Mouse (Mus musculus): ENCODE measurements around the gene Sh3bp5. TPM values are rescaled to one million over a fixed set of nuclear protein-coding genes. Genes with fewer than 3 reads are reported as not detected.

The Sh3bp5 gene
- polyA plus RNA-seq, 1 experiment, result 10.7 TPM

DNA sequence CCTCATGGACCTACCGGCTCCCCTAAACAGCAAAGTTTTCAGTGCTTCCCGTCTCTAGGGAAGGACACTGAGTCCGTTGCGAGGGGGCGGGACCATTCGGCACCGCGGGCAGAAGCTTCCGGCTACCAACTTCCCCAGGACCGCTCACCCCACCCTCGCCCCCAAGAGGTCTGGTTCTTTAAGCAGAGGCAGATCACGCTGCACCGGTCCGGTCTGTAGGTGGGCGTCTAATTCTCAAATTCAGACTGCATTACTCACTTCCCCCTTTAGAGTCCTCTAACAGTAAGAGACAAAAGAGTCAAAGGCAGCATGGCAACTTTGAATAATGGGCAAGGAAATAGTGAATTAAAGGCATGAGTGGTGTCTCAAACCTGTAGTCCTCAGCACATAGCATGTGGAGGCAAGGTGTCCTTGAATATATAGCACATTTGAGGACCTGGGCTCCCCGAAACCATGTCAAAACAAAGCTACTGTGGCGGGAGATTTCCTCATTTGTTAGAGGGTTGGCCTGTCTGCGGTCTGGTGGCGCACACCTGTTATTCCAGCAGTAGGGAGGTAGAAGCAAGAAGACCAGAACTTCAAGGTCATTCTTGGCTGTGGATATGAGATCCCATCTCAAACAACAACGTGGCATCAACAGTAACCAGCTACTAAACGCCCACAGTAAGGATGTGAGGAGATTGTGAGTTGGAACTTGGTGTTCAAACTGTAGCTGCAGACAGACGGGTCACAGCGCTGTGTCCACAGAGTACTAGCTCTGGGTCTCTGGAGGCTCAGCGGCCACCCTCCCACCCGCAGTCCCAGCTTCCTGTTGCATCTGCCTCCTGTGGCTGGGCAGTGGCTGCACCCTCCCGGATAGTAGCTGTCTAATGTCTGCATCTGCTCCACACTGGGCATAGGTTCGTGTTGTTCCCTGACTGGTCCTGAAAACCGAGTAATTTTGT is 111.8 kb downstream of the Sh3bp5 start, which contains the start of gene Dnah1:
Dnah1 (minus strand) TSS at position 48 of the 944 bp plus-strand sequence.
- no peaks in the 10 kb centered on the region for H3K27me3 ChIP-seq (ENCODE audit: control insufficient read depth, insufficient read depth, low read length)
- H3K36me3 ChIP-seq (ENCODE audit: control insufficient read depth, insufficient read depth, low read length), result no peaks in the 10 kb centered on the region
- TF ChIP-seq CTCF (IDR thresholded peaks at IDR 0.05; ENCODE audit: borderline replicate concordance, control insufficient read depth, extremely low read depth, insufficient read depth, low read length, poor library complexity) (no peak), POLR2A (IDR thresholded peaks at IDR 0.05; ENCODE audit: control insufficient read depth, extremely low read depth, insufficient read depth, low read length, poor library complexity) (no peak)
- peak; percentile 61 for DNase-seq
- H3K27ac ChIP-seq (ENCODE audit: control insufficient read depth, insufficient read depth, low read length), result no peak within 1 kb of the TSS
- H3K4me3 ChIP-seq (ENCODE audit: control insufficient read depth, insufficient read depth, low read length), result peak within 1 kb of the TSS; percentile 58
- H3K4me1 ChIP-seq (replicated peaks; ENCODE audit: control insufficient read depth, insufficient read depth, low read length), result peaks cover 12% of the 10 kb centered on the region
- 8% methylated on average over 28 of the region's 28 CpGs for WGBS

DNA sequence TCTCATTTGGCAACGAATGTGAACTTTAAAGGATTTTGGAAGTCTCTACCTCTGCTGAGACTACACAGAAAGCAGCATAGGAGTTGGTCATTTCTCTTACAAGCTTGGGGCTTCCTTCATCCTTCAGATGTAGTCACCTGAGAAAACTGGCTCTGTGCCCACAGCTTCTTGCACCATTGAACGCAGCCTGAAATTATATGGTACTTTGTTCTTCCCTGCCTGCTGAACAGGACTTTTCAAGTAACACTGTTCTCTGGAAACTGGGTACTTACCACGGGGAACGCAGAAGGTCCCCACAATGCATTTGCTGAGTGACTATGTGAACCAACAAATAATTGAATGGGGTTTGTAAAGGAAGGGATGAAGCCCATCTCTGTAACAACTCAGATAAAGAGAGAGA is 112.7 kb downstream of the Sh3bp5 start:
- Histone ChIP-seq H3K27me3 (ENCODE audit: control insufficient read depth, insufficient read depth, low read length) (no peaks in the 10 kb centered on the region), H3K4me1 (replicated peaks; ENCODE audit: control insufficient read depth, insufficient read depth, low read length) (peaks cover 12% of the 10 kb centered on the region), H3K36me3 (ENCODE audit: control insufficient read depth, insufficient read depth, low read length) (no peaks in the 10 kb centered on the region), H3K27ac (ENCODE audit: control insufficient read depth, insufficient read depth, low read length) (no peak overlapping the region), H3K4me3 (ENCODE audit: control insufficient read depth, insufficient read depth, low read length) (no peak overlapping the region)
- TF ChIP-seq POLR2A (IDR thresholded peaks at IDR 0.05; ENCODE audit: control insufficient read depth, extremely low read depth, insufficient read depth, low read length, poor library complexity) (no peak), CTCF (IDR thresholded peaks at IDR 0.05; ENCODE audit: borderline replicate concordance, control insufficient read depth, extremely low read depth, insufficient read depth, low read length, poor library complexity) (no peak)
- no peak for DNase-seq
- 63% methylated on average over 4 of the region's 4 CpGs for WGBS

GRCm38 (mm10) chr14:31322191-31322590 is 113.7 kb downstream of the Sh3bp5 start:
- 90% methylated on average over 3 of the region's 3 CpGs for WGBS
- H3K36me3 ChIP-seq (ENCODE audit: control insufficient read depth, insufficient read depth, low read length), result no peaks in the 10 kb centered on the region
- no peaks in the 10 kb centered on the region for H3K27me3 ChIP-seq (ENCODE audit: control insufficient read depth, insufficient read depth, low read length)
- H3K4me1 ChIP-seq (replicated peaks; ENCODE audit: control insufficient read depth, insufficient read depth, low read length), result peaks cover 12% of the 10 kb centered on the region
- TF ChIP-seq CTCF (IDR thresholded peaks at IDR 0.05; ENCODE audit: borderline replicate concordance, control insufficient read depth, extremely low read depth, insufficient read depth, low read length, poor library complexity) (no peak), POLR2A (IDR thresholded peaks at IDR 0.05; ENCODE audit: control insufficient read depth, extremely low read depth, insufficient read depth, low read length, poor library complexity) (no peak)
- no peak overlapping the region for H3K27ac ChIP-seq (ENCODE audit: control insufficient read depth, insufficient read depth, low read length)
- no peak for DNase-seq
- no peak overlapping the region for H3K4me3 ChIP-seq (ENCODE audit: control insufficient read depth, insufficient read depth, low read length)

- Histone ChIP-seq H3K4me3 (ENCODE audit: control insufficient read depth, insufficient read depth, low read length) (no peak overlapping the region), H3K27ac (ENCODE audit: control insufficient read depth, insufficient read depth, low read length) (no peak overlapping the region), H3K4me1 (replicated peaks; ENCODE audit: control insufficient read depth, insufficient read depth, low read length) (peaks cover 12% of the 10 kb centered on the region), H3K27me3 (ENCODE audit: control insufficient read depth, insufficient read depth, low read length) (no peaks in the 10 kb centered on the region), H3K36me3 (ENCODE audit: control insufficient read depth, insufficient read depth, low read length) (no peaks in the 10 kb centered on the region)
- WGBS, result 96% methylated on average over 11 of the region's 11 CpGs
- TF ChIP-seq CTCF (IDR thresholded peaks at IDR 0.05; ENCODE audit: borderline replicate concordance, control insufficient read depth, extremely low read depth, insufficient read depth, low read length, poor library complexity) (no peak), POLR2A (IDR thresholded peaks at IDR 0.05; ENCODE audit: control insufficient read depth, extremely low read depth, insufficient read depth, low read length, poor library complexity) (no peak)
- no peak for DNase-seq
Measured at GRCm38 (mm10) chr14:31321181-31321580, 114.7 kb downstream of the Sh3bp5 start.

DNA sequence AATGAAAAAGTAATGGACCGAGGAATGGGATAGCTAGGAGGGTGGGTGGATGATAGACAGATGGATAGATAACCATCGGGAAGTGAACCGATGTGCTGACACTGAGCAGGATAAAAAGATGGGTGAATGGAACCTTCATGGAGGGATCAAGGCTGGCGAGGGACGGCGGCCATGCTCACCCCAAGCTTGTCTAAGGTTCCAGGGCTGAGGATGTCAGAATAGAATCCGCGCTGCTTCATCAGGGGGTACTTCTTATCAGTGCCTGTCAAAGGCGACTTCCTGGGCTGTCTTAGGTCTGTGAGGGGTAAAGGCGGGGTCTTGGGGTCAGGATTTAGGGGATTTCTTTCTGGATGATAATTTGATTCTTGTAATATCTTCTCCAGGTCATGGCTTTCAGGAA is 116.3 kb downstream of the Sh3bp5 start:
- DNase-seq, result no peak
- no peaks in the 10 kb centered on the region for H3K27me3 ChIP-seq (ENCODE audit: control insufficient read depth, insufficient read depth, low read length)
- WGBS, result 94% methylated on average over 10 of the region's 10 CpGs

GRCm38 (mm10) chr14:31317754-31318153 is 118.1 kb downstream of the Sh3bp5 start:
- DNase-seq, result no peak
- TF ChIP-seq CTCF (IDR thresholded peaks at IDR 0.05; ENCODE audit: borderline replicate concordance, control insufficient read depth, extremely low read depth, insufficient read depth, low read length, poor library complexity) (no peak), POLR2A (IDR thresholded peaks at IDR 0.05; ENCODE audit: control insufficient read depth, extremely low read depth, insufficient read depth, low read length, poor library complexity) (no peak)
- Histone ChIP-seq H3K27ac (ENCODE audit: control insufficient read depth, insufficient read depth, low read length) (no peak overlapping the region), H3K4me1 (replicated peaks; ENCODE audit: control insufficient read depth, insufficient read depth, low read length) (peaks cover 11% of the 10 kb centered on the region), H3K4me3 (ENCODE audit: control insufficient read depth, insufficient read depth, low read length) (no peak overlapping the region), H3K27me3 (ENCODE audit: control insufficient read depth, insufficient read depth, low read length) (no peaks in the 10 kb centered on the region), H3K36me3 (ENCODE audit: control insufficient read depth, insufficient read depth, low read length) (no peaks in the 10 kb centered on the region)
- WGBS, result 92% methylated on average over 3 of the region's 3 CpGs

More for the DNA sequence above, 116.3 kb downstream of the Sh3bp5 start:
- Histone ChIP-seq H3K27ac (ENCODE audit: control insufficient read depth, insufficient read depth, low read length) (no peak overlapping the region), H3K4me3 (ENCODE audit: control insufficient read depth, insufficient read depth, low read length) (no peak overlapping the region), H3K4me1 (replicated peaks; ENCODE audit: control insufficient read depth, insufficient read depth, low read length) (peaks cover 12% of the 10 kb centered on the region), H3K36me3 (ENCODE audit: control insufficient read depth, insufficient read depth, low read length) (no peaks in the 10 kb centered on the region)
- TF ChIP-seq CTCF (IDR thresholded peaks at IDR 0.05; ENCODE audit: borderline replicate concordance, control insufficient read depth, extremely low read depth, insufficient read depth, low read length, poor library complexity), result no peak
- TF ChIP-seq POLR2A (IDR thresholded peaks at IDR 0.05; ENCODE audit: control insufficient read depth, extremely low read depth, insufficient read depth, low read length, poor library complexity), result no peak

All from thymus, adult 2 months (tissue).